Mouse (Mus musculus) kidney, postnatal 0 days (tissue): ENCODE results near the gene Gm13277. TPM values are rescaled to one million over a fixed set of nuclear protein-coding genes. Genes with fewer than 3 reads are reported as not detected.
"Not testable (repeated sequence)": the region's sequence is repeated elsewhere in the genome, so short reads cannot be mapped to it uniquely, and the experiment has no call there.

Experiments
- ATAC-seq: fragments of 200-750 bp; cut with Nextera tagmentation; replicated peaks from 2 replicates; pipeline ENCODE4 v1.8.0; 2017; ENCODE audit warnings: low read depth, moderate number of reproducible peaks, moderate TSS enrichment, moderate library complexity; ENCODE audit not compliant: low FRiP score
- DNase-seq: peaks from one replicate; pipeline ENCODE4 v3.0.0-alpha.2; 2016; ENCODE audit warnings: low spot score
- H3K27ac ChIP-seq: fragments of 300-500 bp; sonication (generic); 2 replicates; pipeline ENCODE4 v1.5.1; 2014; ENCODE audit warnings: mild to moderate bottlenecking
- H3K27me3 ChIP-seq: fragments of 300-500 bp; sonication (generic); 2 replicates; pipeline ENCODE4 v1.6.1; 2014; ENCODE audit warnings: low read length, mixed read lengths; ENCODE audit not compliant: insufficient read depth
- H3K36me3 ChIP-seq: fragments of 300-500 bp; sonication (generic); 2 replicates; pipeline ENCODE4 v1.6.1; 2014; ENCODE audit warnings: low read length, mixed read lengths; ENCODE audit not compliant: insufficient read depth
- H3K4me1 ChIP-seq: fragments of 300-500 bp; sonication (generic); replicated peaks from 2 replicates; pipeline ENCODE4 v1.6.1; 2014; ENCODE audit warnings: antibody characterized with exemption, low read length, mixed read lengths; ENCODE audit not compliant: insufficient read depth
- H3K4me2 ChIP-seq: fragments of 300-500 bp; sonication (generic); 2 replicates; pipeline ENCODE4 v1.6.1; 2014; ENCODE audit warnings: mild to moderate bottlenecking, low read length, moderate library complexity, mixed read lengths
- H3K4me3 ChIP-seq: fragments of 300-500 bp; sonication (generic); replicated peaks from 2 replicates; pipeline ENCODE4 v1.5.1; 2014; ENCODE audit warnings: low read depth, low read length
- H3K9ac ChIP-seq: fragments of 300-500 bp; sonication (generic); 2 replicates; pipeline ENCODE4 v1.6.1; 2014; ENCODE audit warnings: low read depth, low read length
- H3K9me3 ChIP-seq: fragments of 300-500 bp; sonication (generic); replicated peaks from 2 replicates; pipeline ENCODE4 v1.6.1; 2016; ENCODE audit warnings: low read length, inconsistent platforms, mixed read lengths
- CTCF ChIP-seq: IDR thresholded peaks from 2 replicates; pipeline ENCODE4 v1.5.1; 2016; ENCODE audit warnings: antibody characterized with exemption, low read depth, mild to moderate bottlenecking, moderate library complexity
- WGBS: fragments of 180-500 bp; shearing (Covaris S2); extraction: QIAGEN DNeasy Blood & Tissue Kit; methylation state at CpG from one replicate; pipeline ENCODE4 v1.1.7; 2014; 5-methylcytosine and 5-hydroxymethylcytosine counted together
- polyA plus RNA-seq: library from polyadenylated mRNA; unstranded; fragments of >200 nt; fragmentation: Nextera tagmentation; extraction: Ambion mirVana; gene quantifications from 2 replicates; pipeline ENCODE4 v1.2.1, GENCODE M21; 2015

Gm13277 gene
- polyA plus RNA-seq, 1 experiment from 2014 or later, result not detected

- not testable (repeated sequence) for ATAC-seq, H3K4me2 ChIP-seq, H3K4me3 ChIP-seq, H3K27ac ChIP-seq, H3K27me3 ChIP-seq, H3K4me1 ChIP-seq, H3K36me3 ChIP-seq, DNase-seq, H3K9ac ChIP-seq, H3K9me3 ChIP-seq
- TF ChIP-seq CTCF, result peak; percentile 40; the same call in 1 of the 2 replicates
- WGBS, result 0% methylated on average over 10 of the region's 52 CpGs
Observed at GRCm38 (mm10) chr4:88793936-88794675, 5.7 kb downstream of the Gm13277 start, which contains the start of gene Gm13275. Gene Gm13275, plus strand, starts transcription at chr4:88794487.

DNA sequence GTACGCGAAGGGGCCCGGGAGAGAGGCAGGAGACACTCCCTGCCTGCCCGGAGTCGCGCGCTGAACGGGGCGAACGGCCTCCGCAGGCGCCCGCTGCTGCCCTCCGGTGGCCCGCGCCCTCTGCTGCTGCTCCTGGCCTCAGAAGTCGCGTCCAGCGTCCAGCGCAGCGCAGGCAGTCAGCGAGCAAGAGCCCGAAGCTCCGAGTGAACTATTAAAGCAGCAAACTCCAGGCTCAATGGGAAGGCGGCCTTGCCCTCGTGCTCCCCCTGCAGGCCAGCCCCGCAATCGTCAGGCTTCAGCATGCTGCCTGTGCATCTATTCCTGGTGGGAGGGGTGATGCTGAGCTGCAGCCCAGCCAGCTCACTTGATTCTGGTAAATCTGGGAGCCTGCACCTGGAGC lies 8.7 kb downstream of the Gm13277 start, which contains the start of gene Gm13279:
Gene Gm13279, plus strand, starts transcription at position 301 of the 400 bp plus-strand sequence.
- not testable (repeated sequence) for ATAC-seq
- no CpG with 5 or more reads among the region's 28 CpGs for WGBS

GRCm38 (mm10) chr4:88799365-88799764 lies 10.9 kb downstream of the Gm13277 start, which contains the start of gene Gm13285:
Gene Gm13285, plus strand, starts transcription at chr4:88799665.
- H3K36me3 ChIP-seq, H3K9ac ChIP-seq, H3K9me3 ChIP-seq, DNase-seq, H3K4me3 ChIP-seq, H3K27me3 ChIP-seq, ATAC-seq, H3K4me1 ChIP-seq, H3K4me2 ChIP-seq, H3K27ac ChIP-seq: not testable (repeated sequence)
- WGBS, result 8% methylated on average over 5 of the region's 7 CpGs

More for the DNA sequence above, 8.7 kb downstream of the Gm13277 start, which contains the start of gene Gm13279:
- DNase-seq, H3K27ac ChIP-seq, H3K9ac ChIP-seq, H3K4me1 ChIP-seq, H3K27me3 ChIP-seq, H3K36me3 ChIP-seq, H3K9me3 ChIP-seq, H3K4me3 ChIP-seq, H3K4me2 ChIP-seq: not testable (repeated sequence)

DNA sequence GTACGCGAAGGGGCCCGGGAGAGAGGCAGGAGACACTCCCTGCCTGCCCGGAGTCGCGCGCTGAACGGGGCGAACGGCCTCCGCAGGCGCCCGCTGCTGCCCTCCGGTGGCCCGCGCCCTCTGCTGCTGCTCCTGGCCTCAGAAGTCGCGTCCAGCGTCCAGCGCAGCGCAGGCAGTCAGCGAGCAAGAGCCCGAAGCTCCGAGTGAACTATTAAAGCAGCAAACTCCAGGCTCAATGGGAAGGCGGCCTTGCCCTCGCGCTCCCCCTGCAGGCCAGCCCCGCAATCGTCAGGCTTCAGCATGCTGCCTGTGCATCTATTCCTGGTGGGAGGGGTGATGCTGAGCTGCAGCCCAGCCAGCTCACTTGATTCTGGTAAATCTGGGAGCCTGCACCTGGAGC lies 14.5 kb downstream of the Gm13277 start, which contains the start of gene Gm13287:
Gene Gm13287, plus strand, starts transcription at position 301 of the 400 bp plus-strand sequence.
- H3K36me3 ChIP-seq, H3K4me2 ChIP-seq, H3K4me1 ChIP-seq, ATAC-seq, H3K9me3 ChIP-seq, H3K4me3 ChIP-seq, DNase-seq, H3K27ac ChIP-seq, H3K9ac ChIP-seq, H3K27me3 ChIP-seq: not testable (repeated sequence)
- WGBS, result no CpG with 5 or more reads among the region's 29 CpGs

DNA sequence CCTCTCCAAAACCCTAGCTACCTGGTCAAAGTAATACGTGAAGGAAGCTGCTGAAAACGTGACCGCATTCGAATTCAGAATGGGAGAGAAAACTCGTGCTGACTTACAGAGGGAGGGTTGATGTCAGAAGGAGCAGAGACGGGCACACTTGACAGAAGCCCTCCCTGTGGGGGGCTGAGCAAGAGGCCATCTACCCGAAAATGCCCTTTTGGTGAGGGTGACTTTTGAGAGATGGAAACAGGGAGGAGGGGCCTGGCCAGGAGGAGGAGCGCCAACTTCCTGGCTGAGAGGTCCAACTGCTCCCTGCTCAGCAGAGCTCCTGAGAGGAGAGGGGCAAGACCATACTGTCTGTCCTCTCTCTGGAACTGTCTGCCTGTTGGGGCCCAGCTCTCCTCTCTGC lies 16.8 kb downstream of the Gm13277 start, which contains the start of gene Gm13288:
Gene Gm13288, plus strand, starts transcription at position 301 of the 400 bp plus-strand sequence.
- H3K4me3 ChIP-seq, H3K9me3 ChIP-seq, H3K27ac ChIP-seq, H3K4me2 ChIP-seq, H3K27me3 ChIP-seq, H3K36me3 ChIP-seq, H3K4me1 ChIP-seq, DNase-seq, H3K9ac ChIP-seq, ATAC-seq: not testable (repeated sequence)
- no CpG with 5 or more reads among the region's 8 CpGs for WGBS

GRCm38 (mm10) chr4:88805761-88806160 lies 17.3 kb downstream of the Gm13277 start:
- not testable (repeated sequence) for H3K9ac ChIP-seq, H3K4me3 ChIP-seq, H3K4me1 ChIP-seq, H3K9me3 ChIP-seq, H3K27me3 ChIP-seq, H3K4me2 ChIP-seq, H3K27ac ChIP-seq, DNase-seq, ATAC-seq, H3K36me3 ChIP-seq
- WGBS, result no CpG with 5 or more reads among the region's 34 CpGs
- peak; percentile 39 for TF ChIP-seq CTCF
